Mouse (Mus musculus): Measurements from ENCODE around the gene Zdbf2. TPM values are rescaled to one million over a fixed set of nuclear protein-coding genes. Genes with fewer than 3 reads are reported as not detected.
"Not testable (repeated sequence)": the region's sequence is repeated elsewhere in the genome, so short reads cannot be mapped to it uniquely, and the experiment has no call there.

Gene Zdbf2
- polyA plus RNA-seq, 1 experiment from 2014 or later: 16.1 TPM

DNA sequence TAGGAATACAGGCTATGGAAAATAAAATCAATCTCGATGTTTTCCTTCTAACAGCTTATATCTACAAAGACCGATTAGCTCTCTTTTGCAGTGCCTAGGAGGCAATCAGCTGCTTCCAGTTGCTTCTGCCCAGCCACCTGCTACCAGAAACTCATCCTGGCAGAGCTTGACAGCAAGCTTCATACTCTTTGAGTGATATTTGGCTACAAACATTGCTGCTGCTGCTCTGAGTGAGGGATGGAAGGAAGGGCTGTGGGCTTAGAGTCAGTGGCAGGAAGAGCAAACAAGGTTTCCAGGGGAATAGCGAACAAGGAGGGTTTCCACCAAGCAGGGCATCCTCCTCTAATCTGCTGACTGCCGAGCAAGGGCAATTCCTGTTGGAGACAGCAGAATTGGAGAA lies 7.6 kb upstream of the Zdbf2 start:
- H3K4me3 ChIP-seq (replicated peaks): no peak overlapping the region
- no peaks in the 10 kb centered on the region for H3K4me1 ChIP-seq
- H3K36me3 ChIP-seq: no peaks in the 10 kb centered on the region
- peaks cover 86% of the 10 kb centered on the region for H3K27me3 ChIP-seq
- no peak for ATAC-seq (ENCODE audit: insufficient number of reproducible peaks, low FRiP score, low TSS enrichment, low read depth)
- no peak overlapping the region for H3K4me2 ChIP-seq (replicated peaks)
- no peak overlapping the region for H3K27ac ChIP-seq (replicated peaks)
- no peak overlapping the region for H3K9ac ChIP-seq
- H3K9me3 ChIP-seq (replicated peaks): no peaks in the 10 kb centered on the region
- WGBS: 45% methylated on average over 4 of the region's 4 CpGs

DNA sequence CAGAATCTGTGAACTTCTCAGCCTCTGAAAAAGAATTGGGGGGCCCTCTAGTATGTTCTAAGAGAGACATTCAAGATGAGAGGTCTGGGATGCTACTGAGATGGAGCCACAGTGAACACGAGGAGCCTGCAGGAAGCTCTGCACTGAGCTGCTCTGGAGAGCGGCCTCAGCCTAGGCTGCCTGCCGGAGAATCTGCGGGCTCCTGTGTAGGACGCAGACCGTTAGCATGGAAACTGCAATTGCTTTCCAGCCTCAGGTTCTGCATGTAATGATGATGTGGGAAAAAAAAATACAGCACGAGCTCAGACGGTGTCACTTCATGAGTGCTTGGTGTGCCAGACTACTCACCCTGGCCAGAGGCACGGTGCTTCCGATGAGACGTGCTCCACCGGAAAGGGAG lies 6.9 kb upstream of the Zdbf2 start:
- peaks cover 84% of the 10 kb centered on the region for H3K27me3 ChIP-seq
- no peak overlapping the region for H3K9ac ChIP-seq
- no peaks in the 10 kb centered on the region for H3K36me3 ChIP-seq
- H3K4me3 ChIP-seq (replicated peaks): no peak overlapping the region
- no peak overlapping the region for H3K27ac ChIP-seq (replicated peaks)
- WGBS: 39% methylated on average over 12 of the region's 12 CpGs
- no peaks in the 10 kb centered on the region for H3K4me1 ChIP-seq
- no peak overlapping the region for H3K4me2 ChIP-seq (replicated peaks)
- no peaks in the 10 kb centered on the region for H3K9me3 ChIP-seq (replicated peaks)
- ATAC-seq (ENCODE audit: insufficient number of reproducible peaks, low FRiP score, low TSS enrichment, low read depth): no peak

DNA sequence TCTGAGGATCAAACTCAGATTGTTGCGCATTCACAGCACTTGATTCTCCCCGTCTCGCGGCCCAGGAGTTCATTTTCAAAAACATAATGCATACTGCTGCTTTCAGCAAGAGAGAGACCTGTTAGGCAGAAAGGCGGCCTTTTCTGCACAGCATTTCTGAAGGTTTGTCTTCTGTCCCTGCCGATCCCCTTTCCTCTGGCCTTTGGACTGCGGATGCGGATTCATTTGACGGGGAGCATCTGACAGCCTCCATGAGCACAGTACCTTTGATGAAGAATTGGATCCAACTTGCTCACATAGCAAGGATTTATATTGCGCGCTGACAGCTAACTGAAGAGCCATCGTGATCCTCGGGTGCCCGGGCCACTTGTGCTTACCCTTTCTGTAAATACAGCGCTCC lies 6.3 kb upstream of the Zdbf2 start:
- Histone ChIP-seq H3K9me3 (replicated peaks) (no peaks in the 10 kb centered on the region), H3K4me2 (replicated peaks) (no peak overlapping the region), H3K27me3 (peaks cover 86% of the 10 kb centered on the region), H3K4me1 (no peaks in the 10 kb centered on the region), H3K9ac (no peak overlapping the region), H3K4me3 (replicated peaks) (no peak overlapping the region), H3K36me3 (no peaks in the 10 kb centered on the region), H3K27ac (replicated peaks) (no peak overlapping the region)
- no peak for ATAC-seq (ENCODE audit: insufficient number of reproducible peaks, low FRiP score, low TSS enrichment, low read depth)
- 39% methylated on average over 15 of the region's 15 CpGs for WGBS

DNA sequence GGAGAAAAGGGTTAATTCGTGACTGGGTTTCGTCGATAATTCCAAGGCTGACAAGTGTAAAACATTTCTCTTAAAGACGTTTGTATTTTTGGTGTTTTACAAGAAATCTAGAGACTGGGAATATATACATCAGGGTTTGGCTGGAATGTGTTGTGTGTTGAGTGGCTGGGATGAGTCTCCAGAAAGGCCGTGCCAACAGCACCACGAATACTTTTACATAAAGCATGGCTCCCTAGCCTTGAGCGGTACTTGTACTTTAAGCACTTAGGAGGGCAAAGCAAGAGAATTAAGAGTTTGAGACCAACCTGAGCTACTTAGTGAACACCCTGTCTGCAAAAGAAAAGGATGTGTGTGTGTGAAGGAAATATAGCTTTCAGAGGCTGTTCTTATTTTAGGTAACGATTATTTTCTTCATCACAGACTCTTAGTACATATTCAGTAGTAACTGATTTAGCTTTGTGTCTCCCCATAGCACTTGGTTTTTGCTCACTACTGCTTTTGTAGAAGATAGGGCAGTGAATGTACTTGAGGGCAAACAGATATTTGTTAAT lies 865 bp upstream of the Zdbf2 start:
- WGBS: 17% methylated on average over 8 of the region's 8 CpGs
- H3K4me3 ChIP-seq (replicated peaks): no peak overlapping the region
- H3K9ac ChIP-seq: no peak overlapping the region
- H3K4me1 ChIP-seq: peaks cover 8% of the 10 kb centered on the region
- H3K4me2 ChIP-seq (replicated peaks): peak overlapping the region; percentile 61
- H3K27ac ChIP-seq (replicated peaks): peak overlapping the region; percentile 83; the same call in 1 of the 2 replicates
- no peak for ATAC-seq (ENCODE audit: insufficient number of reproducible peaks, low FRiP score, low TSS enrichment, low read depth)
- peaks cover 65% of the 10 kb centered on the region for H3K27me3 ChIP-seq
- no peaks in the 10 kb centered on the region for H3K36me3 ChIP-seq
- no peaks in the 10 kb centered on the region for H3K9me3 ChIP-seq (replicated peaks)

DNA sequence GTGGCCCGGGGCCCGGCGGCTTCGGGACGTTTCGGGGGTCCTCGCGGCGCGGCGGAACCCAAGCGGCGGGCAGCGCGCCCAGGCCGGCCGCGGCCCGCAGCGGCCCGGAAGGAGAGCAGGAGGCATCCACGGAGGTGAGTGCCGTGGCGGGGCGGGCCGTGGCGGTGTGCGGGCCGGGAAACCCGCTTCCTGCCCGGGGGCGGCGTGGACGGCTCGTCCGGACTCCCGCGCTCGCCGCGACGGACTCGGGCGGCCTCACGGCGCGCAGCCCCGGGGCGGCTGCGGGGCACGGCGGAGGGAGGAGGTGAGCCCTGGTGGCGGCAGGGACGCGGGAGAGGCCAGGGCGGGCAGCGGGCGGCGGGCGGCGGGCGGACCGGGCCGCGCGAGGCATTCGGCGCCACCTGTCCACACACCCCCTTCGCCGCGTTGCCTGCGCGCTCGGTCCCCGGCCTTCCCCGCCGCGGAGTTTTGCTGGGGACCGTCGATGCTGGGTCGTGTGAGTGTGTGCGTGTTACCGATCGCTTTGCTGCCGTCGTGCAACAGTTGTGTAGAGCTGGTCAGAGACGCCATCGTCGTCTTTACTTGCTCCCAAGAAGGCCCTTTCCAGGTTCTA lies 380 bp downstream of the Zdbf2 start:
- under 1% methylated on average over 78 of the region's 89 CpGs for WGBS
- Histone ChIP-seq H3K27ac (replicated peaks) (peak overlapping the region; percentile 83), H3K36me3 (no peaks in the 10 kb centered on the region), H3K4me2 (replicated peaks) (peak overlapping the region; percentile 61), H3K9ac (peak overlapping the region; percentile 58), H3K9me3 (replicated peaks) (no peaks in the 10 kb centered on the region), H3K27me3 (peaks cover 63% of the 10 kb centered on the region), H3K4me1 (peaks cover 8% of the 10 kb centered on the region), H3K4me3 (replicated peaks) (peak overlapping the region; percentile 59)
- peak; percentile 68 for ATAC-seq (ENCODE audit: insufficient number of reproducible peaks, low FRiP score, low TSS enrichment, low read depth)

DNA sequence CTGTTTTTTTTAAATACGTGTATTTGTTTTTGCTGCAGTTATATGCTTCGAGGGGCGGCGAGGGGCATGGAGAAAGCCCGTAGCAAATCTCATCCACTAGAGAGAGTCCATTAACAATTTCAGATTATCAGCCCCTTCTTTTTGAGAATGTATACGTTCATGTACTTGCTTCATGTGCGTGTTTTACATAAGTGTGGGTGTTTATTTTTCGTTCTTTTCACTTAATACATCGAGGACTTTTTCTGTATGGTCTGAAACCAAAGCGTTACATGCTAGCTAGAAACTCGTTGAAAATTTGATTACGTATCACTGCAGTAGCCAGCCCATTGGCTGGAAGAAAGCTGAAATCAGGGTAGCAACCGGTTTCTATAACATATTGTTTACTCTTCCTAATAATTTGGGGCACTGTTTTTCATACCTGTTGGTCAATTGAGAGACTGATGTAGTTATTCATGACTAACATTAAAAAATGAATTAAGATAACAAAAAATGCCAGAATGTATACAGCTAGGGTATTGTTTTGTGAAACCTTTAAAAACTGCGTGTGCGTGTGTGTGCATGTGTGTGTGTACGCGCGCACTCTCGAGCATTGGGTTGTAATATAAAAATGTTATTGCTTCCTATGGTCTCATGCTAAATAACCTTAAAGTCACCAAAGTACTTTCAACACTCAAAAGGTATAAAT lies 1.1 kb downstream of the Zdbf2 start:
- Histone ChIP-seq H3K9me3 (replicated peaks) (no peaks in the 10 kb centered on the region), H3K27me3 (peaks cover 59% of the 10 kb centered on the region), H3K36me3 (no peaks in the 10 kb centered on the region), H3K4me2 (replicated peaks) (peak overlapping the region; percentile 61), H3K4me1 (peaks cover 8% of the 10 kb centered on the region), H3K27ac (replicated peaks) (0 out of 2 replicates have a peak overlapping the region, but pooled peaks have one; percentile 83), H3K4me3 (replicated peaks) (peak overlapping the region; percentile 59), H3K9ac (no peak overlapping the region)
- WGBS: 13% methylated on average over 19 of the region's 19 CpGs
- no peak for ATAC-seq (ENCODE audit: insufficient number of reproducible peaks, low FRiP score, low TSS enrichment, low read depth)

DNA sequence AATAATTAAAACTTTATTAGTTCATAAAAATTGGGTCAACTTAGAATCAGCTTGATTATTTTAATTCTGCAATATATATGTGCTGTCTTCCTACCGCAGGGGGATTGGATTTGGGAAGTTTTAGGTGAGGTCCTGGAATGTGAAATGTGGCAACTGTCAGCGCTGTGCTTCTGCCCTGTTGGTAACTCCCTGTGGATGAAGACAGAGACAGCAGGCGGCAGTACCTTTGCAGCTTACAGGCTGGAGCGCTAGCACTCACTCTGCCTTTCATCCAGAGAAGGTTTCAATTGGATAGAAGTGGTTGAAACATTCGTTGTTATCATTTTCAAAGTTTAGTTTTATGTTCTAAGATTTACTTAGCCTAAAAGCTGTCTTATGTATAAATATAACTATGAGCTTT lies 5.0 kb downstream of the Zdbf2 start:
- peaks cover 35% of the 10 kb centered on the region for H3K27me3 ChIP-seq
- WGBS: 32% methylated on average over 5 of the region's 5 CpGs
- no peaks in the 10 kb centered on the region for H3K9me3 ChIP-seq (replicated peaks)
- no peak for ATAC-seq (ENCODE audit: insufficient number of reproducible peaks, low FRiP score, low TSS enrichment, low read depth)
- no peak overlapping the region for H3K27ac ChIP-seq (replicated peaks)
- no peaks in the 10 kb centered on the region for H3K36me3 ChIP-seq
- H3K4me1 ChIP-seq: peaks cover 5% of the 10 kb centered on the region
- H3K9ac ChIP-seq: no peak overlapping the region
- no peak overlapping the region for H3K4me2 ChIP-seq (replicated peaks)
- no peak overlapping the region for H3K4me3 ChIP-seq (replicated peaks)

DNA sequence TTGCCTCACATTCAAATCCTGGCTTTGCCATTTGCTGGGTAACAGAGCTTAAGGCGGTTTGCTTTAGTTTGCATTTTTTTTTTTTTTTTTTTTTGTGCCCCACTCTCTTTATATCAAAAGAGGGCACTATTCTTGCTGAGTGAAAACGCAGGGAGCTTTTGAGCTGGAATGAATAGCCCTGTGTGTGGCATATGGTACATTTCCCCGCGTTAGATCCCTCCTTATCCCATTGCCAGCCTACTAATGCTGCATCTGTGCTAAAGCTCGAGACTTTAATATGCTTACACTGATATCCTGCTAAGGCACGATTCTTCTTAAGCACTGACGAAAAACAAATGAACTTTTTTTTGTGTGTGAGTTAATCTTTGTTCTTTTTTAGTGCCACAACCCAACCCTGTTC lies 20.9 kb downstream of the Zdbf2 start:
- H3K27ac ChIP-seq (replicated peaks): no peak overlapping the region
- no peaks in the 10 kb centered on the region for H3K36me3 ChIP-seq
- H3K4me1 ChIP-seq: no peaks in the 10 kb centered on the region
- ATAC-seq (ENCODE audit: insufficient number of reproducible peaks, low FRiP score, low TSS enrichment, low read depth): no peak
- H3K4me2 ChIP-seq (replicated peaks): no peak overlapping the region
- WGBS: 44% methylated on average over 7 of the region's 7 CpGs
- H3K4me3 ChIP-seq (replicated peaks): no peak overlapping the region
- no peaks in the 10 kb centered on the region for H3K27me3 ChIP-seq
- H3K9ac ChIP-seq: no peak overlapping the region
- no peaks in the 10 kb centered on the region for H3K9me3 ChIP-seq (replicated peaks)

DNA sequence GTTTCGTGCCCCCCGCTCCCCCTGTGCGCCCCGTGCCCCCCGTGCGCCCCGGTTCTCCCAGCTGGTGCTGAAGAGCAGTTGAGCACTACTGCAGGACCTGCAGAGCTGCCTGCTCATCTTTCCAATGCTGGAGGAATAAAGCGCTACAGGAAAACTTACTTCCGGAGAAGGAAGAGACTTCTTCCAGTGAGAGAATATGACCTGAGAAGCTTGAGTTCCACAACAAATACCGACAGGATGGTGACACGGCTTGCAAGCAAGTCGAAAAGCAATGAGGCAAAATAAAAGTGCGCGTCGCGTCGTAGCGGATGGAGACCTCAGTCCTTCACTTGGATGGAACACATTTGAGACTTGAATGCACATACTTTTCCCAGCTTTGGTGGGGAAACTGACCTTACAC lies 36.6 kb downstream of the Zdbf2 start:
- WGBS: 43% methylated on average over 18 of the region's 18 CpGs
- H3K4me3 ChIP-seq (replicated peaks): peak overlapping the region; percentile 26
- H3K27me3 ChIP-seq: peaks cover 13% of the 10 kb centered on the region
- peak overlapping the region; percentile 49 for H3K4me2 ChIP-seq (replicated peaks)
- H3K4me1 ChIP-seq: 0 out of 2 replicates have a peak, but pooled peaks cover 3% of the 10 kb centered on the region
- no peak for ATAC-seq (ENCODE audit: insufficient number of reproducible peaks, low FRiP score, low TSS enrichment, low read depth)
- H3K27ac ChIP-seq (replicated peaks): no peak overlapping the region
- H3K9me3 ChIP-seq (replicated peaks): no peaks in the 10 kb centered on the region
- no peak overlapping the region for H3K9ac ChIP-seq
- peaks cover 10% of the 10 kb centered on the region; the same call in 1 of the 2 replicates for H3K36me3 ChIP-seq

DNA sequence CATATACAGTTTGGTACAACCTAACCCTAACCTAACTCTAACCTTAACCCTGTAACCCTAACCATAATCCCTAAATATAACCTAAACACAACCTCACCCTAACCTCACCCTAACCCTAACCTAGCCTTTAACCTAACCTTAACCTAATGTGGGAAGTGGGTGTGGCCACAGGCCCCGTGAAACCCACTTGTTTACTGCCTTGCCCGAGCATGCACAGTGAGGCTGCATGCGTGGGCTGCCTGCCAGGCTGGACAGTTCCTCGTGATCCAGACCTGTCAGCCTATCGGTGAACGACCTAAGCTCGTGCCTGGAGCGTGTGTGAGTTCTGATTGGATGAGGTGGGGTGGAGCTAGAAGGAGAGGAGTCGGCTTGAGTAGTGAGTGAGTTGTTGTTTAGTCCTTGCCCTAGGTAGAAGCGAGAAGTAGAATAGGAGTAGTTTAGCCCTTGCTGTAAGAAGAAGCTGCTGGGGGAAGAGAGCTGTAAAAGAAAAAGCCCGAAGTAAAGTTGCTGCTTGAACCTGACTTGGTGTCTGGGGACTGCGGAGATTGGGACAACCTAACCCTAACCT lies 50.6 kb downstream of the Zdbf2 start:
- not testable (repeated sequence) for H3K9ac ChIP-seq; H3K4me1 ChIP-seq; H3K27me3 ChIP-seq; H3K9me3 ChIP-seq (replicated peaks); H3K27ac ChIP-seq (replicated peaks); H3K36me3 ChIP-seq; H3K4me3 ChIP-seq (replicated peaks); H3K4me2 ChIP-seq (replicated peaks); ATAC-seq (ENCODE audit: insufficient number of reproducible peaks, low FRiP score, low TSS enrichment, low read depth)
- 37% methylated on average over 12 of the region's 12 CpGs for WGBS
